Mouse (Mus musculus): Measurements from ENCODE around the gene Npas2. TPM values are rescaled to one million over a fixed set of nuclear protein-coding genes. Genes with fewer than 3 reads are reported as not detected.

Npas2 gene
- polyA plus RNA-seq, 1 experiment = 1.1 TPM

- no peak for TF ChIP-seq CTCF (IDR thresholded peaks at IDR 0.05; ENCODE audit: control insufficient read depth, insufficient read depth, insufficient replicate concordance, low read depth, low read length)
- TF ChIP-seq POLR2A (IDR thresholded peaks at IDR 0.05; ENCODE audit: control insufficient read depth, low read depth, low read length) = no peak
- Histone ChIP-seq H3K4me3 (ENCODE audit: control insufficient read depth, low read depth, low read length) (no peak overlapping the region), H3K36me3 (ENCODE audit: control insufficient read depth, insufficient read depth, low read length) (no peaks in the 10 kb centered on the region), H3K27me3 (ENCODE audit: control insufficient read depth, insufficient read depth, low read length) (no peaks in the 10 kb centered on the region), H3K4me1 (ENCODE audit: control insufficient read depth, insufficient read depth, low read length) (no peaks in the 10 kb centered on the region), H3K27ac (ENCODE audit: control insufficient read depth, insufficient read depth, low read depth, low read length) (no peak overlapping the region)
Observed at GRCm38 (mm10) chr1:39302246-39302645, 108.7 kb downstream of the Npas2 start.

DNA sequence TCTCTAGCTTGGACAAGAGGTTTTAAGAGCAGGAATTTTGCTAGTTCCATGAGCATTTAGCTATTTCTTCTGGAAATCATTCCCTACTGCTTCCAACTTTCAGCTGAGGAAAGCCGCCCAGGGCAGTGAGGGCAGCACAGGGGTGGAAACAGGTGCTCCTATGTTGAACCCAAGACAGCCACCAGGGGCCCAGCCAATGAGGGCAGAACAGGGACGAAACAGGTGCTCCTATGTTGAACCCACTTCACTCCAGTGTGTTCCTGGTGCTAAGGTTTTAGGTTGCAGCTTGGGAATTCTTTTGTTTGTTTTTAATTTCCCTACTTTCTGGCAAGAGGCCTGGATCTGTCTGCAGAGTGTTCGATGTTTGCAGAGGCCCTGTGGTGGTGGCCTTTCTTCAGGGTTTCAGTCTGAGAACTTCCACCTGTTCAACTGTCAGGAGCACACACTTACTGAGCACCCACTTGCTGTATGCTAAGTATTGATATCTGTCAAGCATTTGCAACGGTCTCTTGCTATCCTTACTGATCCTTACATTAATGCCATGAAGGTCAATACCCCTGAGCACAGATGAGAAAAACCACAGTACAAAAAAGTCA, 109.6 kb downstream of the Npas2 start:
- Histone ChIP-seq H3K27ac (ENCODE audit: control insufficient read depth, insufficient read depth, low read depth, low read length) (no peak overlapping the region), H3K4me1 (ENCODE audit: control insufficient read depth, insufficient read depth, low read length) (no peaks in the 10 kb centered on the region), H3K4me3 (ENCODE audit: control insufficient read depth, low read depth, low read length) (no peak overlapping the region), H3K27me3 (ENCODE audit: control insufficient read depth, insufficient read depth, low read length) (no peaks in the 10 kb centered on the region), H3K36me3 (ENCODE audit: control insufficient read depth, insufficient read depth, low read length) (no peaks in the 10 kb centered on the region)
- no peak for TF ChIP-seq POLR2A (IDR thresholded peaks at IDR 0.05; ENCODE audit: control insufficient read depth, low read depth, low read length)
- TF ChIP-seq CTCF (IDR thresholded peaks at IDR 0.05; ENCODE audit: control insufficient read depth, insufficient read depth, insufficient replicate concordance, low read depth, low read length) = no peak

DNA sequence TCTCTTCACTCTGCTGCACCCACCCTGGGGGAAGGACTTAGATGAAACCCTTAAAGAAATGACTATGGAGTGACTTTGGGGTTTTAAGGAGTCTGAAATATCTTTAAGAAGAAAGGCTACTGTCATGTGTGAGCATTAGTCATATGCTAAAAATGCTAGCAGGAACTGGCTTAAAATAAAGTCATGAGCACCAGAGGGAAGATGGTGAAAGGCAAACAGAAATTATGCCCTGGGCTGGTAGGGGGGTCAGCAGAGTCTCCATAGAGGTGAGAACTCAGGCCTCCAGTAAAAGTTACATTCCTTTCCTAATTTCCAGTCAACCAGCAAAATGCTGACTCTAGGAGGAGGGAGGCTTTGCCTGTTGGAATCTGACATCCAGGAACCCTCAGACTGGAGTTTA, 113.8 kb downstream of the Npas2 start:
- H3K27ac ChIP-seq (ENCODE audit: control insufficient read depth, insufficient read depth, low read depth, low read length) = no peak overlapping the region
- TF ChIP-seq POLR2A (IDR thresholded peaks at IDR 0.05; ENCODE audit: control insufficient read depth, low read depth, low read length) (no peak), CTCF (IDR thresholded peaks at IDR 0.05; ENCODE audit: control insufficient read depth, insufficient read depth, insufficient replicate concordance, low read depth, low read length) (no peak)
- H3K36me3 ChIP-seq (ENCODE audit: control insufficient read depth, insufficient read depth, low read length) = no peaks in the 10 kb centered on the region
- H3K4me3 ChIP-seq (ENCODE audit: control insufficient read depth, low read depth, low read length) = no peak overlapping the region
- no peaks in the 10 kb centered on the region for H3K4me1 ChIP-seq (ENCODE audit: control insufficient read depth, insufficient read depth, low read length)
- H3K27me3 ChIP-seq (ENCODE audit: control insufficient read depth, insufficient read depth, low read length) = no peaks in the 10 kb centered on the region

GRCm38 (mm10) chr1:39307971-39308370, 114.4 kb downstream of the Npas2 start:
- no peaks in the 10 kb centered on the region for H3K4me1 ChIP-seq (ENCODE audit: control insufficient read depth, insufficient read depth, low read length)
- H3K4me3 ChIP-seq (ENCODE audit: control insufficient read depth, low read depth, low read length) = no peak overlapping the region
- no peaks in the 10 kb centered on the region for H3K27me3 ChIP-seq (ENCODE audit: control insufficient read depth, insufficient read depth, low read length)
- no peaks in the 10 kb centered on the region for H3K36me3 ChIP-seq (ENCODE audit: control insufficient read depth, insufficient read depth, low read length)
- TF ChIP-seq POLR2A (IDR thresholded peaks at IDR 0.05; ENCODE audit: control insufficient read depth, low read depth, low read length) (no peak), CTCF (IDR thresholded peaks at IDR 0.05; ENCODE audit: control insufficient read depth, insufficient read depth, insufficient replicate concordance, low read depth, low read length) (no peak)
- no peak overlapping the region for H3K27ac ChIP-seq (ENCODE audit: control insufficient read depth, insufficient read depth, low read depth, low read length)

DNA sequence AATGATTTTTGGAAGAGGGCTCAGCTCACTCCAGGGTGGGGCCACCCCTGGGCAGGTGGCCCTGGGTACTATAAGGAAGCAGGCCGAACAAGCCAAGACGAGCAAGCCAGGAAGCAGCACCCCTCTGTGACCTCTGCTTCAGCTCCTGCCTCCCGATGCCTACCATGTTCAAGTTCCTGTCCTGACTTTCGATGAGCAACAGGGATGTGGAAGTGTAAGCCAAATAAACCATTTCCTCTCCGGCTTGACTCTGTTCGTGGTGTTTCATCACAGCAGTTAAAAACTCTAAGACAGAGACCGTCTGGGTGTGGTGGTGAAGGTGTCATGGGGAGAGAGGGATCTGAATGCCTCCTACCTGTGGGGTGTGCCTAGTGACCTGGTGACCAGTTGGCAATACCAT, 116.0 kb downstream of the Npas2 start:
- TF ChIP-seq CTCF (IDR thresholded peaks at IDR 0.05; ENCODE audit: control insufficient read depth, insufficient read depth, insufficient replicate concordance, low read depth, low read length) = no peak
- no peak for TF ChIP-seq POLR2A (IDR thresholded peaks at IDR 0.05; ENCODE audit: control insufficient read depth, low read depth, low read length)
- Histone ChIP-seq H3K27ac (ENCODE audit: control insufficient read depth, insufficient read depth, low read depth, low read length) (no peak overlapping the region), H3K36me3 (ENCODE audit: control insufficient read depth, insufficient read depth, low read length) (no peaks in the 10 kb centered on the region)

GRCm38 (mm10) chr1:39312345-39312967, 118.9 kb downstream of the Npas2 start:
- TF ChIP-seq CTCF (IDR thresholded peaks at IDR 0.05; ENCODE audit: control insufficient read depth, insufficient read depth, insufficient replicate concordance, low read depth, low read length) = no peak
- no peak for TF ChIP-seq POLR2A (IDR thresholded peaks at IDR 0.05; ENCODE audit: control insufficient read depth, low read depth, low read length)
- Histone ChIP-seq H3K4me1 (ENCODE audit: control insufficient read depth, insufficient read depth, low read length) (no peaks in the 10 kb centered on the region), H3K4me3 (ENCODE audit: control insufficient read depth, low read depth, low read length) (no peak overlapping the region), H3K27me3 (ENCODE audit: control insufficient read depth, insufficient read depth, low read length) (no peaks in the 10 kb centered on the region), H3K36me3 (ENCODE audit: control insufficient read depth, insufficient read depth, low read length) (no peaks in the 10 kb centered on the region), H3K27ac (ENCODE audit: control insufficient read depth, insufficient read depth, low read depth, low read length) (no peak overlapping the region)

More for the DNA sequence above, 116.0 kb downstream of the Npas2 start:
- no peak overlapping the region for H3K4me3 ChIP-seq (ENCODE audit: control insufficient read depth, low read depth, low read length)
- no peaks in the 10 kb centered on the region for H3K27me3 ChIP-seq (ENCODE audit: control insufficient read depth, insufficient read depth, low read length)
- no peaks in the 10 kb centered on the region for H3K4me1 ChIP-seq (ENCODE audit: control insufficient read depth, insufficient read depth, low read length)

DNA sequence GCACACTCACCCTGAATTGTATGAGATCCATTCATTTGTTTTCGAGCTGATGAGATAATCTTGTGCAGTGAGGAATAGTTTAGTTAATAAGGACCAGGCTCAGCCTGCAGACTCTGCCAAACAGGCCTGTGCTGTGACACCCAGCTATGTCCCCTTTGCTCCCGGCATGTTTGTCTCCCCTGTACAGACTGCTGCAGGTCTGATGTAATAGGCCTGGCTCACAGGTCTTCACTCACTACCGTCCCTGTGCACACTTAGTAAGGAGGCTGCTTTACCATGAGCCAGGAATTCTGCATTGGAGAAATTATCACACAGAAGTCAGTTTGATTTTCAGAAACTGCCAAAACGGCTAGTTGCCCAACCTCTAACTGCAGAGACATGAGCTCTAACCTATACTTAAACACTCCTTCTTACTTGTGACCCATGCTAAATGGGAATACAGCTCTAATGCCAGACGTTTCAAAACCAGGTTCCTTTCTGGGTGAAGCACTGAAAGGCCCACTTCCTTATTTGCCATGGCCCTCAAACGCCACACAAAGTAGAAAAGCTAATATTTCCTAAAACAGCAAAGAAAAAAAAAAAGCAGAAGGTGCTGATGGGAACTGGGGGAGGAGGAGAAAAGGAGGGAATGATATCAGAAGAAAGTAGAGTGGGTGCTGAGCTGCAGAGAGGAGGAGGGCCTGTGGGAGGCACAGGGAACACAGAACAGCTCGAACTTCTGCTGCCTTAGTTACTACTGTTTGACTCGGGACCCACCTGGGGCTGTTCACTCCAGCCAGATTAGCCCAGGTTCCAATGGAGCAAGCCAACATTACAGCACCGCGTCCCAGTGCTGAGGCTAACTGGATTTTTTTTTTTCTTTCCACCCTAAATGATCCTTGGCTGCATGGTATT, 120.1 kb downstream of the Npas2 start:
- Histone ChIP-seq H3K27ac (ENCODE audit: control insufficient read depth, insufficient read depth, low read depth, low read length) (no peak overlapping the region), H3K36me3 (ENCODE audit: control insufficient read depth, insufficient read depth, low read length) (no peaks in the 10 kb centered on the region), H3K4me1 (ENCODE audit: control insufficient read depth, insufficient read depth, low read length) (no peaks in the 10 kb centered on the region), H3K27me3 (ENCODE audit: control insufficient read depth, insufficient read depth, low read length) (no peaks in the 10 kb centered on the region), H3K4me3 (ENCODE audit: control insufficient read depth, low read depth, low read length) (no peak overlapping the region)
- TF ChIP-seq CTCF (IDR thresholded peaks at IDR 0.05; ENCODE audit: control insufficient read depth, insufficient read depth, insufficient replicate concordance, low read depth, low read length) (no peak), POLR2A (IDR thresholded peaks at IDR 0.05; ENCODE audit: control insufficient read depth, low read depth, low read length) (no peak)
